Mouse (Mus musculus) lung, adult 2 months (tissue): ENCODE measurements around the gene Ing1. TPM values are rescaled to one million over a fixed set of nuclear protein-coding genes. Genes with fewer than 3 reads are reported as not detected.

Experiments
- DNase-seq: peaks from one replicate; pipeline ENCODE4 v3.0.0; 2022
- H3K4me1 ChIP-seq: fragments of 200-500 bp; 2 replicates; pipeline ENCODE4 v1.6.1; 2011; ENCODE audit warnings: low read length; ENCODE audit not compliant: control insufficient read depth, insufficient read depth
- H3K4me3 ChIP-seq: fragments of 200-500 bp; replicated peaks from 2 replicates; pipeline ENCODE3; 2011; ENCODE audit warnings: low read depth, mild to moderate bottlenecking, control low read depth, low read length; ENCODE audit errors: extremely low read depth
- CTCF ChIP-seq: fragments of 200-500 bp; IDR thresholded peaks from 2 replicates; pipeline ENCODE4 v1.5.1; 2011; ENCODE audit warnings: mild to moderate bottlenecking, low read length, control low read depth; ENCODE audit not compliant: insufficient read depth
- POLR2A ChIP-seq: fragments of 200-500 bp; IDR thresholded peaks from 2 replicates; pipeline ENCODE4 v1.6.1; 2011; ENCODE audit warnings: low read depth, mild to moderate bottlenecking, control low read depth, low read length, borderline replicate concordance; ENCODE audit errors: extremely low read depth
- WGBS: fragments of 180-500 bp; shearing (Covaris S2); methylation state at CpG from one replicate; pipeline ENCODE4 v1.1.7; 2018; 5-methylcytosine and 5-hydroxymethylcytosine counted together
- polyA plus RNA-seq: library from polyadenylated mRNA; depleted of rRNA; stranded (reverse); fragments of >200 nt; gene quantifications from 2 replicates; pipeline ENCODE4 v1.2.3, GENCODE M21; 2012

The Ing1 gene
- polyA plus RNA-seq, 1 experiment, result 21.5 TPM

DNA sequence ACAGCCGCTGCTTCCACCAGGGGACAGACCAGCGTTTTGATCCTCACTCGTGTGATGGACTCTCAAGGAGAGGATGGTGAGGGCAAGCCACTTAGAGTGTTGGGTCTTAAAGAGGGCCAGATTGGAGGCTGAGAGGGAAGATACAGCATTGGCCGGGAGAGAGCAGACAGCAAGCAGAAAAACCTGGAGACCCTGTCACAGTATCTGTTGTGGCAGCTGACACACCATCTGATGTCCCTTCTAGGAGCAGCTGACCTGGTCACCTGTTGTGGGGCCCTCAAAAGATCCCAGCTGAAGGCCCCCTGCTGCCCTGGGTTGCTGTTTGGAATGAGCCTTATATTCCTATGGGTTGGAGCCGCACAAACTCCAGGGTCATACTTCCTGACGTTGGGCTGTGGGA, 17.1 kb downstream of the Ing1 start:
- no peak for DNase-seq
- WGBS, result 79% methylated on average over 6 of the region's 6 CpGs
- Histone ChIP-seq H3K4me3 (no peak overlapping the region), H3K4me1 (peaks cover 4% of the 10 kb centered on the region; the same call in 1 of the 2 replicates)
- TF ChIP-seq CTCF (no peak), POLR2A (no peak)

DNA sequence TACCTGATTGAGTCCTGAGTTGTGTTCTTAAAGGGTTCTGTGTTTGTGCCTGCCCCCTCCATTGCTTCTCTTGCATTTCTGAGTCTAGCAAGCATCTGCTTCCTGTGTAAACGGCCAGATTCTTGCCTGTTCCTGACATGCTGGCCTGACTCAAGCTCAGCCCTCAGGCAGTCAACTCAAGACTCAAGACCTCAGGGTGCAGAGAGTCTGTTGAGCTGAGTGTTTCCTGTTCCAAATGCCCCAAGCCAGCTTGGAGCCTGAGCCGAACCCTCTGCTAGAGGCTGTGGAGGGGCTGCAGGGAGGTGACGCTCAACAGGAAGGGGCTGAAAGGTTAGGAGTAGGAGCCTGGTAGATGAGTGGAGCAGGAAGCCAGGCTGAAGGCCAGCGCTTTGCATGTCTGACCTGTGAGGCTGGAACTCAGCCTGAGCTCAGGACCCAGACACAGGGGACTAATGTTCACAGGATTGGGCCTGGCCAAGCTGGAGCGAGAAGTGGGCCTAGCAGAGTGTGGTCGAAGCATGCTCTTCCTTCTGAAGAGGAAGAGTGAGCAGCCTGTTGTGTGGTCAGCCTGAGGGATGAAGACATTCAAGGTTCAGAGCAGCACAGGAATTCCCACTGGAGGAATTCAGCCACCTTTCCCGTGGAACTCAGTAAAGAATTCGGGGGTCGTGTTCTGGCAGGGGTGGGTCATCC, 19.7 kb downstream of the Ing1 start:
- 47% methylated on average over 9 of the region's 9 CpGs for WGBS
- no peak for DNase-seq

DNA sequence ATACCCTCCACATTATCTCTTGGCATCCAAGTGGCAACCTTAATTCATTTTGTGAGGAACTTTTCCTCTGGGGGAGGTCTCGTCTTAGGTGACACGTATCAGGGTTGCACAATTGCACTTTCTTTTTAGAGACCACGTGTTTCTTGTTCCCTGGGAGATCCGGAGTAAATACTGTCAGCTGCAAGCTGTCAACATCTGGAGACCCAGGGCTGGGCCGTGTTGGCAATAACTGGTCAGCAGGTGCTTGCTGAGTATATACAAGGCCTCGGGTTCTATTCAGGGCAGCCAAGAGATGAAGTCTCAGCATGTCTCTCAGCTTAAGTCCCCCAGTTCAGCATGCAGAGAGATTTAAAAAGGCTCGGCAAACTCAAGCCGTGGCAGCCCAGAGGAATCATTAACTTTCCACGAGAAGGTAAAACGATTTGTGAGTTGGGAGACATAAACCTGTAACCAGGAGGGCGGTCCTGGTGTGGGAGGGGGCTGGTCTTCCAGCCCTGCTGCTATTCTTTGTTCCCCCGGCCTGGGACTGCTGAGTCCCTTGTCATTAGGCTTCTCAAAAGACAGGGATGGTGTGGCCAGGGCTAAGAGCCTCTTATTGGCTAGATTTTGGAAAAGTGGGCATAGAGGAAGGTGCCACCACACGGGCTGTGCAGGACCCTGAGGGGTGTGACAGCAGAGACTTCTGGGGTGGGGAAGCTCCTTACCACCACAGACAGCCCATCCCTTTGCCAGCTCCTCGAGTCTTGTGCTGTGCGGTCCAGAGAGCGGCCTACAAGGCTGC, 20.4 kb downstream of the Ing1 start:
- no peak overlapping the region for H3K4me3 ChIP-seq
- DNase-seq, result no peak
- H3K4me1 ChIP-seq, result peaks cover 4% of the 10 kb centered on the region; the same call in 1 of the 2 replicates
- WGBS, result 55% methylated on average over 16 of the region's 16 CpGs
- TF ChIP-seq CTCF (no peak), POLR2A (no peak)

More for the DNA sequence above, 19.7 kb downstream of the Ing1 start:
- TF ChIP-seq CTCF, result no peak
- no peak for TF ChIP-seq POLR2A
- H3K4me3 ChIP-seq, result no peak overlapping the region
- peaks cover 4% of the 10 kb centered on the region; the same call in 1 of the 2 replicates for H3K4me1 ChIP-seq

DNA sequence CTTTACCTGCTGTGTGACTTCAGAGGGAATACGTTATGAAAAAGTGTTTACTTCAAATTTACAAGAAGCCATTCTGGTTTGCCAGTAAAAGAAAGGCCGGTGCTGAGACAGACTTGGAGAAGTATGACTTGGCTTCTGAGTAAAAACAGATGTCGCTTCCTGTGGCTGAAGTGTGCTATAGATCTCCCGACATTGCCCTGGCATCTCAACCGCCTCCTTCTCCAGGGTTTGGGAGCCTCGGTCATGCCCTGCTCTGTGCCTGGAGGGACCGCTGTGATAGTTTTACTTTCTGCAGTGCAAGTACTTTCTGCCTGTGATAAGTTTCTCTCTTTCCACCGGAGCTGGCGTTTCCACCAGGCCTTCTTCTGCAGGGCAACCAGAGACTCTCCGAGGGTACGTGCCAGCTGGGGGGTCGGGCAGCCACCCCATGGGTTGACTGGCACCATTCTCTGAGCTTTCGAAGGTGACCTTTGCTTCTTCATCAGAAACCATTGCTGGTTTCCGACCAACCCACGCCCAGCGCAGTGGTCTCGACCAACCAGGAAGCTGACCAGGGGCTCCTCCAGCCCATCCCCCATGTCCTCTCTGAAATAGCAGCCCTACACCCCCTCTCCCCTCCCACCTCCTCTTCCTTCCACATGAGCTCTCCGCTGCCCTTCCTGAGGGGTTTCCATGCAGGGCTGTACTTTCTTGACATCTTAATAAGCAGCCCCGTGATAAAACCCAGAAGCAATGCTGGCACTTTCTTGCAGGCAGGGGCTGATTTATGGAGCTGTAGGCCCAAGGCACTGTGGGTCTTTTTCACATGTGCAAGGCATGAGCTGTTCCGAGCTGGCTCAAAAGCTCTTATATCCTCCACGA, 30.4 kb downstream of the Ing1 start:
- WGBS, result 66% methylated on average over 21 of the region's 21 CpGs
- no peak for DNase-seq
- no peak overlapping the region for H3K4me3 ChIP-seq
- no peaks in the 10 kb centered on the region for H3K4me1 ChIP-seq
- TF ChIP-seq CTCF (no peak), POLR2A (no peak)

DNA sequence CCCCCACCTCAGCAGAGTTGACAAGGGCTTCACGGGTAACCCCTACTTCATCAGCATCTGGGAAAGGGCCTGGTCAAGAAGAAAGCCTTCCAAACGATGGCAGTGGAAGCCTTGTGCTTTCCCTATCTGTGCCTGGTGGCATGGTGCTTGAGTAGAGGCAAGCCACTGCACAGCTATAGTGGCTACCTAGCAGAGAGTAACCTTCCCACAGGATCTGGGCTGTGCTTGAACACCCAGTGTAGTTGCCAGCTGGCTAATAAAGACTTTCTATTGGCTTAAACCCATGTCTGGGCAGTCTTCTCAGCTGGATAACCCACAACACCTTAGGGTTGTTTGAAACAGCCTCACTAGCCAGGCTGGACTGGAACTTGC, 31.0 kb downstream of the Ing1 start:
- no peak for DNase-seq
- Histone ChIP-seq H3K4me3 (no peak overlapping the region), H3K4me1 (no peaks in the 10 kb centered on the region)
- 65% methylated on average over 2 of the region's 2 CpGs for WGBS
- TF ChIP-seq CTCF (no peak), POLR2A (no peak)

DNA sequence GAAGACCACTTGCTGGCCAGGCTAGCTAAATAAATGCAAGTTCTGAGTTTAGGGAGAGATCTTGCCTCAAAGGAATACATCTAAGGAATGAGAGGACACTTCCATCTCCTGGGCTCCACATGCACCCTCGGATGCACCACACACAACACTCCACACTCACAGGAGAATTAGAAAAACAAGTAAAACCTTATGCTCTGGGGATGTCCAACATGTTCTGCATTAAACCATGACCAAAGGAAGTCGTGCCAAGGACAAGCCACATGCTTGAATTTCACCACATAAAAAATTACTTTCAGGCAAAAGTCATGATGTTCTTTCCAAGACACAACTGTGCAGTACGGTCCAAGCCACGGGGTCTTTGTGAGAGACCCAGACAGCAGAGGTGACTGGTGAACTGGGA, 36.5 kb downstream of the Ing1 start:
- 69% methylated on average over 4 of the region's 4 CpGs for WGBS
- DNase-seq, result no peak
- Histone ChIP-seq H3K4me3 (no peak overlapping the region), H3K4me1 (no peaks in the 10 kb centered on the region)
- TF ChIP-seq CTCF, result no peak
- TF ChIP-seq POLR2A, result no peak

DNA sequence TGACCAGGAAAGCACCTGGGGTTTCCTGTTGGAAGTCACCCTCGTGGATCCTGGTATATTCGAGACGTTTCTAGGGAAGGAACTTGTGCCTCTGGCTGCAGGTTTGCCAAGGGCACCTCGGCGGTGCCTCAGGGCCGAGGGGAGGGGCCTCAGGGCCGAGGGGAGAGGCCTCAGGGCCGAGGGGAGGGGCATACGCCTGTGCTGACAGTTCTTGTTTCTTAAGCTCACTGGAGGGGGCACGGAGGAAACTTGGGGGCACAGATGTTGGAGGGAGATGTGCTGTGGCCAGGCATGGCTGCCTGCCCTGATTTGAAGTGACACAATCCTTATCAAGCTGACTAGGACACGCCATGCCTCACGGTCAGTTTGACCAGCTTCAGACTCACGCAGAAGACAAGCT, 36.9 kb downstream of the Ing1 start:
- TF ChIP-seq CTCF (no peak), POLR2A (no peak)
- Histone ChIP-seq H3K4me1 (no peaks in the 10 kb centered on the region), H3K4me3 (no peak overlapping the region)
- 34% methylated on average over 13 of the region's 13 CpGs for WGBS
- no peak for DNase-seq

DNA sequence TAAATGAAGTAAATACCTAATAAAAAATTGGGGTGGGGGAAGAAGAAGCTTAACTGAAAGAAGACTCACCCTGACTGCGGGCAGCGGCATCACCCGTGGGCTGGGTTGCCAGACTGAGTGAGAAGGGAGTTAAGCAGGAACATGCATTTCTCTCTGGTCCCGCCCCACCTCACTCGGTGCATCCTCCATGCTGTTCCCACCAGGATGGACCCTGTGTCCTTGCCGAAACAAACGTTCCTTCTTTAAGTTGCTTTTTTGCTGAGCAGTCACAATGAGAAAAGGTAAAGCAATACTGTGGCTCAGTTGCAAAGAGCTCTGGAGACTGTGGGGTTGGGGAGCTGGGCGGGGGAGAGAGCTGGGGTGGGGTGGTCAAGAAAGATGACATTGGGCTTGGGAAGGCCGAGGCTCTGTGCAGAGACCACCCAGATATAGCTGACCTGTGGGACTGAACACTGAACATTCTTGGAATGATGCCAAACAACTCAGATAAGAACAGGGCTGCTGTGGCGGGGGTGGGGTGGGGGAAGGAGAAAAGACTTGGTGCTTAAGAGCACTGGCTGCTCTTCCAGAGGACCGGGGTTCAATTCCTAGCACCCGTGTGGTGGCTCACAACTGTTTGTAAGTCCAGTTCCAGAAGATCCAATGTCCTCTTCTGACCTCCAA, 38.0 kb downstream of the Ing1 start:
- Histone ChIP-seq H3K4me3 (no peak overlapping the region), H3K4me1 (no peaks in the 10 kb centered on the region)
- WGBS, result 60% methylated on average over 12 of the region's 12 CpGs
- TF ChIP-seq POLR2A, result no peak
- no peak for TF ChIP-seq CTCF
- DNase-seq, result no peak

DNA sequence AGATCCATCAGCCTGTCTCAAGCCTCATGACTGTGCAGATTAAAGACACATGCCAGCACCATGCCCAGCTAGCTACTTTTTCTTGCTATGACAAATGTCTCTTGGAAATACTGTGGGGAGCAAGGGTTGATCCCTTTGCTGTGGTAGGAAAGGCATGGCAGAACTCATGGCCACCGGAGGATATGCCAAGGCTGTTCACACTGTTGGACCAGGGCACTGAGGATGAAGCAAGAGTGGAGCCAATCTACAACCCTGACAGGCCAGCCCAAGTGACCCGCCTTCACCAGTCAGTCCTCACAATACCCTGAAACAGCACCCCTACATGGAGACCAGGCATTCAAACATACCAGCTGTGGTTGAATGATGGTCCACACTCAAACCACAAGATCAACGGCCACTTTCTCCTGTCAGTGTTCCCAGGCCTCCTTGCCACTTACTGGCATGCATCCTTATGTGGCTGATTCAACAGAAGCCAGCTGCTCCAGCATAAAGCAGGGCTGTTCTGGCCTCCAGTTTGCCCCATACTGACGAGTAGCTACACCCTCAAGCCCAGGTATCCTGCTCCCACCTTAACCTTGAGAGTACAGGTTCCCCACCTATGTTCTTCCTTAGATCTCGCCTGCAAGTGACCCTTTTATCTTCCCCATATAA, 45.1 kb downstream of the Ing1 start:
- Histone ChIP-seq H3K4me3 (no peak overlapping the region), H3K4me1 (no peaks in the 10 kb centered on the region)
- no peak for TF ChIP-seq POLR2A
- no peak for TF ChIP-seq CTCF
- 78% methylated on average over 5 of the region's 5 CpGs for WGBS
- DNase-seq, result no peak
